Mouse (Mus musculus) intestine, embryonic 16.5 days (tissue): ENCODE measurements at regions not wholly inside any gene's neighbourhood (a gene's known extent, or its start where the extent isn't known, plus 50 kb on each side); places are given as distances from the start of the nearest gene placed in this dataset.

Experiments
- ATAC-seq: fragments of 200-750 bp; cut with Nextera tagmentation; 2 replicates; pipeline ENCODE4 v1.8.0; 2017; ENCODE audit warnings: moderate TSS enrichment, moderate library complexity
- H3K27ac ChIP-seq: fragments of 300-500 bp; sonication (generic); 2 replicates; pipeline ENCODE4 v1.5.1; 2014; ENCODE audit warnings: mild to moderate bottlenecking, low read length
- H3K27me3 ChIP-seq: fragments of 300-500 bp; sonication (generic); replicated peaks from 2 replicates; pipeline ENCODE4 v1.6.1; 2014; ENCODE audit warnings: low read length, control low read depth, mixed read lengths; ENCODE audit not compliant: control insufficient read depth, insufficient read depth
- H3K36me3 ChIP-seq: fragments of 300-500 bp; sonication (generic); 2 replicates; pipeline ENCODE4 v1.6.1; 2014; ENCODE audit warnings: low read length, control low read depth; ENCODE audit not compliant: control insufficient read depth, insufficient read depth
- H3K4me1 ChIP-seq: fragments of 300-500 bp; sonication (generic); 2 replicates; pipeline ENCODE4 v1.6.1; 2014; ENCODE audit warnings: low read length, control low read depth, mixed read lengths; ENCODE audit not compliant: control insufficient read depth, insufficient read depth
- H3K4me2 ChIP-seq: fragments of 300-500 bp; sonication (generic); 2 replicates; pipeline ENCODE4 v1.6.1; 2014; ENCODE audit warnings: low read depth, low read length, control low read depth
- H3K4me3 ChIP-seq: fragments of 300-500 bp; sonication (generic); 2 replicates; pipeline ENCODE4 v1.5.1; 2014; ENCODE audit warnings: mild to moderate bottlenecking, low read length
- H3K9ac ChIP-seq: fragments of 300-500 bp; sonication (generic); 2 replicates; pipeline ENCODE4 v1.6.1; 2014; ENCODE audit warnings: low read depth, low read length
- H3K9me3 ChIP-seq: fragments of 300-500 bp; sonication (generic); 2 replicates; pipeline ENCODE4 v1.6.1; 2016; ENCODE audit warnings: low read length, control low read depth; ENCODE audit not compliant: control insufficient read depth
- WGBS: fragments of 180-500 bp; shearing (Covaris S2); extraction: QIAGEN DNeasy Blood & Tissue Kit; methylation state at CpG from one replicate; pipeline ENCODE4 v1.1.7; 2014; 5-methylcytosine and 5-hydroxymethylcytosine counted together

DNA sequence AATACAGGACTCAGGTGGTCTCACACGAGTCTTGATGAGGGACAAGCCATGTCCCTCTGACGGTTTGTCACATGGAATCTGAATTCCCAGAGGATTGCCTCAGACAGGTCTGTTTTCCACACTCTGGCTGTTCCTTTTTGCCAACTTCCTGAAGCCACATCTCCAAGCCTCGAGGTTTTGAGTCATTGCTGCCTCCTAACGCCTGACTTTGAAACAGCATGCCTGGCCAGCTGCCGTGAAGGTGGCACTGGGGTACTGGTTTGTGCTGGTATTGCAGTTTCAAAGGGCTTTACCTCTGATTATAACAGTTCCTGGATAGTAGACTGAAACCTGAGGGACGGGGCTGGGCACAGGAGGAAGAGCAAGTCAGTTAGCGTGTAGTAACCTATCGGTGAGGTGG, 117.1 kb upstream of the Dnajc19 start:
- no peak overlapping the region for H3K27ac ChIP-seq
- 30% methylated on average over 8 of the region's 8 CpGs for WGBS
- H3K4me2 ChIP-seq = no peak overlapping the region
- H3K9me3 ChIP-seq = no peaks in the 10 kb centered on the region
- H3K36me3 ChIP-seq = no peaks in the 10 kb centered on the region
- H3K4me1 ChIP-seq = no peaks in the 10 kb centered on the region
- ATAC-seq = no peak
- no peak overlapping the region for H3K9ac ChIP-seq
- H3K4me3 ChIP-seq = no peak overlapping the region
- H3K27me3 ChIP-seq = peaks cover 3% of the 10 kb centered on the region

DNA sequence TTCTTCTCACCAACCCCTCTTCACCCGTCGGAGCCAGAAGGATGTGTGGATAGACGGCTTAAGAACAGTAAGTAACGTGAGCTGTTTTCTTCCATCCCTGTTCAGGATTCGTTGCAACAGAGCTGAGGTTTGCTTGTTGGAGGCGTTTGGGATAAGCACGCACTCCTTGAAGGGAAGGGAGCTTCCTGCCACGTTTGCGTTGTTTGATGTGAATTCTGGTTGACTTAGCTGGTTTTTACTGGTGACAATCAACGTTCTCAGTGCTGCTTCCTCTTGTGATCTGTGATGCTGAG, 116.0 kb upstream of the Dnajc19 start:
- H3K27ac ChIP-seq = no peak overlapping the region
- no peak overlapping the region for H3K4me2 ChIP-seq
- no peak overlapping the region for H3K4me3 ChIP-seq
- 17% methylated on average over 10 of the region's 10 CpGs for WGBS
- H3K9ac ChIP-seq = no peak overlapping the region
- H3K27me3 ChIP-seq = peaks cover 3% of the 10 kb centered on the region
- no peaks in the 10 kb centered on the region for H3K36me3 ChIP-seq
- no peak for ATAC-seq
- H3K9me3 ChIP-seq = no peaks in the 10 kb centered on the region
- no peaks in the 10 kb centered on the region for H3K4me1 ChIP-seq

DNA sequence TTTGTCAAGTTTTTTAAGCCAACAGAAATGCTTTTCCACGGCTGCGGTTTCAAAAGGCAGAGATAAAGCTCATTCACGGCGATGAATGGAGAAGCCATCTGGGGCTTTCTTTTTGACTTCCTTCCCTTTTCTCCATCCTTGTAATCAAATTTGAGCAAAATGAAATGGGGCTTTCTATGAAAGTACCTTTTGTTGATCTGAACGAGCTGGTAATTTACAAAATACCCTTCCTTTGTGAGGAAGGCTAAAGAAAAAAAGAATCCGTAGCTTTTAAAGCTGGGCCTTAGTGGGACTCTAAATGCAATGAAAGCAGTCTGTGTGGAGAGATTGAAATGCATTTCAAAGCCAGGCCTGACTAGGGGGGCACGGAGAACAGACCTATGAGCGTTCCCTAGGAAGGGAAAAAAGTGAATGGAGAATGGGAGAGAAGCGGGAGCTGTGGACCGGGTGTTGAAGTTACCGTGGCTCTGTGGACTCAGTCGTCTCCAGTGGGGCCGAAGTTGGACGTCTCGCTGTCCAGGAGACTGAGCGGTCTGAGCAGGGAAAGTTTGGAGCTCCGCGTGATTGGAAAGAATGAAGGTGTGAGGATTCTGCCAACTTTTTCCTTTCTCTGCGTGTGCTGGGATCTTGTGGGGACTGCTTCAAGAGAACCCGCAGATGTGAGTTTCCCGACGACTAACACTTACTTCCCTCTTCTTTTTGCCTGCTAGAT, 115.5 kb upstream of the Dnajc19 start:
- 34% methylated on average over 22 of the region's 22 CpGs for WGBS
- Histone ChIP-seq H3K4me1 (no peaks in the 10 kb centered on the region), H3K27me3 (peaks cover 3% of the 10 kb centered on the region), H3K4me2 (no peak overlapping the region), H3K4me3 (no peak overlapping the region), H3K9me3 (no peaks in the 10 kb centered on the region), H3K9ac (no peak overlapping the region), H3K27ac (no peak overlapping the region), H3K36me3 (no peaks in the 10 kb centered on the region)
- ATAC-seq = no peak

DNA sequence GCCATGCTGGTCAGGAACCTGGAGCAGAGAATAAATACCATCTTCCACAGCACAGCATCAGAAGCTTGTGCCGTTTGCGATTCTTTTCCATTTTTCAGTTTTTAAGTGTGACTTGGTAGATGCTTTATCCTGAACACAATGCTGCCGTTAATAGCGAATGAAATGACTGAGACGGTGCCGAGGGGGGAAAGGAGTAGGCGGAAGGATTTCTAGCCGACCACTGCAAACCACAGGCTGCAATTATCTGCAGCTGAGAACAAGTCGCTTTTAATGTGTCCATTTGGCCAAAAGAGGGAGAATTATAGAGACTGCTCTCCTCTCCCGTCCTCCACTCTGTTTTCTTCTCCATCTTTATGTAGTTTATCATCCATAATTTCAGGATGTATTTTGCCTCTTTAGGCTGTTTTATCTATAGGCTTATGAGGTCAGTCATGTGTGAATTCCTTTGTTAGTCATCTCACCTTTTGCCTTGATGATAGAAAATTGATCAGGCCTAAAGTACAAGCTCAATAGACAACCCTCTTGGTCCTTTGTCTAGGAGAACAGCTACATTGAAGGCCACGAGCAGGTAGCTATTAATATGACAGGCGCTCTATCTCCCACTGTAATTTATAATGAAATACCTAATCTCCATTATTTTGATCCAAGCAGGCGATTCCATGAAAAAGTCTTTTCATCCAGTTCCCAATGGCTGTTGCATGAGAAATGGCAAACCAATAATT, 114.8 kb upstream of the Dnajc19 start:
- 74% methylated on average over 13 of the region's 13 CpGs for WGBS
- H3K9ac ChIP-seq = no peak overlapping the region
- H3K27me3 ChIP-seq = peaks cover 3% of the 10 kb centered on the region
- ATAC-seq = no peak
- no peak overlapping the region for H3K4me2 ChIP-seq
- no peaks in the 10 kb centered on the region for H3K4me1 ChIP-seq
- H3K4me3 ChIP-seq = no peak overlapping the region
- H3K36me3 ChIP-seq = no peaks in the 10 kb centered on the region
- no peaks in the 10 kb centered on the region for H3K9me3 ChIP-seq
- H3K27ac ChIP-seq = no peak overlapping the region

DNA sequence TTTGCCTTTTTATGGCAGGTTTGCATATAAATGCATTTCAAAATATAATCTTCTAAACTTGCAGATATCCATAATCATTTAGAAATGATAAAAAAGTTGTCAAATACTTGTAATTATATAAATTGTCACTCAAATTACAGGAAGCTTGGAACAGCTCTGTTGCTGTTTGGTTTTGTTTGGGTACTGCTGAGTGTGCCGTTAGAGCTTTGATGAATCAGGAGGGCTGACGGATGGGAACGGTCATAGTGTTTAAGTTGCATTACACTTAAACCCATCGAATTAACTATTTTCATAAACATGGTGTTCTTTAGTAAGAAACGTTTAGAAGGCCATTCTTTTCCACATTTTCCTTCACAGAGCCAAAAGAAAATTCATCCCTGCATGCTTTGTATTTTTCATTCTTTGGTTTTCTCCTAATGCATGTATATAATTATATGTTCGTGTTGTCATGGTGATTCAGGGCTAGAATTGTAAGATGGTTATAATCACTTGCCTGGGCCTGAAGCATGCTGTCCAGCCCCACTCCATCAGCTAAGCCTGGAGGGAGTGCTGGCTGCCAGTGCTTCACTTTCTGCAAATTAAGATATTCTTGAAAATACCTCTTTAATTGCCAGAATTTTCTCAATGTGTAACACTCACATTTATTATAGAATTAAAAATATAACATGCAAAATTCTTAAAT, 92.4 kb upstream of the Dnajc19 start:
- Histone ChIP-seq H3K27ac (no peak overlapping the region), H3K36me3 (no peaks in the 10 kb centered on the region)
- WGBS = 67% methylated on average over 6 of the region's 6 CpGs

DNA sequence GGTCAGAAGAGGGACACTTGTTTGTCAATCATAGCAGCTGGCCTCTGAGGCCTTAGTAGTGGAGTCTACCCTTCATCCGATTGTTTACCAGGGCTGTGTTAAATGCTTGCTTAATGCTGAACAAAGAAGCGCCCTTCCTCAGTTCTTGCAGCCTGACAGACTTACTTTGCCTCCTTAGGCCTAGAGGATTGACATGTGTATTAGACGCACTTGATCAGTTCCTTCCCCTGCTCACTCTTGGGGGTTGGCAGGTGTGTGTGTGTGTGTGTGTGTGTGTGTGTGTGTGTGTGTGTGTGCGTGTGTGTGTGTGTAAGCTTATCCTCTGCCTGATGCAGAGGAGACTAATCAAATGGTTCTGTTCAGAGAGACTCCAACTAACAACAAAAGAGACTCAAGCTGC, 91.8 kb upstream of the Dnajc19 start:
- Histone ChIP-seq H3K4me2 (no peak overlapping the region), H3K36me3 (no peaks in the 10 kb centered on the region), H3K27me3 (no peaks in the 10 kb centered on the region), H3K9ac (no peak overlapping the region), H3K27ac (no peak overlapping the region), H3K9me3 (no peaks in the 10 kb centered on the region), H3K4me1 (no peaks in the 10 kb centered on the region), H3K4me3 (no peak overlapping the region)
- 86% methylated on average over 4 of the region's 4 CpGs for WGBS
- ATAC-seq = no peak

More for the DNA sequence above, 92.4 kb upstream of the Dnajc19 start:
- no peaks in the 10 kb centered on the region for H3K9me3 ChIP-seq
- no peak overlapping the region for H3K4me2 ChIP-seq
- no peak overlapping the region for H3K4me3 ChIP-seq
- no peaks in the 10 kb centered on the region for H3K4me1 ChIP-seq
- ATAC-seq = no peak
- H3K27me3 ChIP-seq = no peaks in the 10 kb centered on the region
- no peak overlapping the region for H3K9ac ChIP-seq

DNA sequence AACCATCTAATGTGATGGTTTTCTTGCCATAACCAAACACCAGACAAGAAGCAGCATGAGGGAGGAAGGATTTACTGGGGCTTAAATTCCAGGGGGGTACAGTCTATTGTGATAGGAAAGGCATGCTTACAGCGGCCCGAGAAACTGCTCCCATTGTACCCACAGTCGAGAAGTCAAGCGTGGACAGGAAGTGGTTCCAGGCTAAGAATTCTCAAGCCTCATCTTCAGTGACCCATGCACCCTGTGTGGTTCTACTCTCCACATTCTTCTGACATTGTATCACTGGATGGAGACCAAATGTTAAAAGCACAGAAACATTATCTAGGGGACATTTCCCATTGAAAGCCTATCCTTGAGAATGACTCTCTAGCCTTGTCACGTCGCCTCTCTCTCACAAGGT, 90.8 kb upstream of the Dnajc19 start:
- H3K4me3 ChIP-seq = no peak overlapping the region
- ATAC-seq = no peak
- no peak overlapping the region for H3K9ac ChIP-seq
- no peaks in the 10 kb centered on the region for H3K4me1 ChIP-seq
- H3K9me3 ChIP-seq = no peaks in the 10 kb centered on the region
- no peak overlapping the region for H3K4me2 ChIP-seq
- no peaks in the 10 kb centered on the region for H3K36me3 ChIP-seq
- H3K27ac ChIP-seq = no peak overlapping the region
- 80% methylated on average over 6 of the region's 6 CpGs for WGBS
- H3K27me3 ChIP-seq = no peaks in the 10 kb centered on the region

DNA sequence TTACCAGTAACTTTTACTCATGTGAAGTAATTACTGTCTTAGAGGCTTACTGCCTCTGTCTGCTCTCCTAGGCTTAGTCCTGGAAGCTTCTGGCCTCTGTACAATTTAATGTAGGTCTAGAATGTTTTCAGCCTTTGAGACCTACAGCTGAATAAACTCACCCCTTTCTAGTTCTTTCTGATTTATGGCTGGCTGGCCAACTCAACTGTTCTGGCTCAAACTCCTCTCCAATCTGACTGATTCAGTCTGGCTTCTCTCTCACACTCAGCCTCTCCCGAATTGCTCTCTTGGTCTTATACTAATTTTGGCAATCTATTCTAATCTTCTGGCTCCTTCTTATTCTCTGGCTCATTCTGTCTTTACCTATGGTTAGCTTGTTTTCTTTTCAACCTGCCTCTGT, 87.0 kb upstream of the Dnajc19 start:
- no peaks in the 10 kb centered on the region for H3K9me3 ChIP-seq
- H3K4me2 ChIP-seq = no peak overlapping the region
- no peak for ATAC-seq
- no peak overlapping the region for H3K9ac ChIP-seq
- no peaks in the 10 kb centered on the region for H3K4me1 ChIP-seq
- 0 out of 2 replicates have a peak, but pooled peaks cover 3% of the 10 kb centered on the region for H3K27me3 ChIP-seq
- no peak overlapping the region for H3K4me3 ChIP-seq
- no peak overlapping the region for H3K27ac ChIP-seq
- H3K36me3 ChIP-seq = no peaks in the 10 kb centered on the region
- 63% methylated on average over 1 of the region's 1 CpGs for whole genome bisulfite sequencing

DNA sequence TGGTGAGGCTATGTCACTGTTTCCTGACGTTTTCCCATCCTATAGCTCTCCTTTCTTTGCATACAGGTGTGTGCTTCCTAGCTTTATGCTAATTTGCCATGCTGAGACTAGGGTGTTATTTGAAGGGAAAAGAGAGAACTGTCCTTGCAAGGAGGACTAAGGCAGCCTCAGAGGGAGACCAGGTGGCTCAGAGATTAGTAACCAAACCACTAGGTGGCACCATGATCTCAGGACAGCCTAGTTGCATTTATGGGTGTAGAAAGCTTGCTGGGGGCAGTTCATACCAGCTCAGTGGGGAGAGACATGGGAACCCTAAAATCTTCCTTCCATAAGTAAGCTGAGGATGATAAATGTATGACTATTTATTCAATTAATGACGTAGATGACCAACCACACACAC, 68.9 kb upstream of the Dnajc19 start:
- no peaks in the 10 kb centered on the region for H3K27me3 ChIP-seq
- H3K9me3 ChIP-seq = no peaks in the 10 kb centered on the region
- no peak for ATAC-seq
- H3K27ac ChIP-seq = no peak overlapping the region
- H3K9ac ChIP-seq = no peak overlapping the region
- H3K36me3 ChIP-seq = no peaks in the 10 kb centered on the region
- no peak overlapping the region for H3K4me3 ChIP-seq
- 52% methylated on average over 2 of the region's 2 CpGs for WGBS
- H3K4me2 ChIP-seq = no peak overlapping the region
- H3K4me1 ChIP-seq = no peaks in the 10 kb centered on the region
